Mouse (Mus musculus) G1E-ER4 (cell line): ENCODE data around the gene Bcl6. TPM values are rescaled to one million over a fixed set of nuclear protein-coding genes. Genes with fewer than 3 reads are reported as not detected.

Experiments used
- GATA1 ChIP-seq: IDR thresholded peaks from one replicate; pipeline ENCODE4 v1.8.0; 2012; ENCODE audit warnings: low read length, inconsistent platforms
- polyA plus RNA-seq: library from polyadenylated mRNA; stranded (reverse); fragments of >175 nt; gene quantifications from 2 replicates; pipeline ENCODE4 v1.2.3, GENCODE M21; 2012

The Bcl6 gene
- polyA plus RNA-seq, 1 experiment = not detected

GRCm38 (mm10) chr16:23922906-23923305 is 65.7 kb downstream of the Bcl6 start:
- no peak for TF ChIP-seq GATA1

DNA sequence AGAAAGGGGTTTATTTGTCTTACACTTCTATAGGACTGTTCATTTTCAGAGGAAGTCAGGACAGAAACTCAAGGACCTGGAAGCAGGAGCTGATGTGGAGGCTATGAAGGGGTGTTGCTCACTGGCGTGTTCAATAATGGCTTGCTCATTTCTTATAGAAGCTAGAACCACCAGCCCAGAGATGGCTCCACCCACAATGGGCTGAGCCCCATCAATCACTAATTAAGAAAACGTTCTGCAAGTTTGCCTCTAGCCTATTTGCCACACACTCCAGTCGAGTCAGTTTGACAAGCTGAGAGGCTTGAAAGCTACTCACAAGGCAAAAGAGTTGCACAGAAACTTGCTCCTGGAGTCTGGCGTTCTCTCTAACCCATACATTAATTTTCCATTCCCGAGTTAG is 67.0 kb downstream of the Bcl6 start:
- no peak for TF ChIP-seq GATA1

GRCm38 (mm10) chr16:23919418-23919817 is 69.2 kb downstream of the Bcl6 start:
- TF ChIP-seq GATA1 = no peak

Other genes with a start within 250 kb of the Bcl6 start
- gene Sst, start 97.9 kb downstream of the Bcl6 start, polyA plus RNA-seq = not detected in 2 replicates
- gene Rtp2, start 56.5 kb downstream of the Bcl6 start, polyA plus RNA-seq = not detected in 2 replicates
- gene Gm37419, start 370 bp downstream of the Bcl6 start, polyA plus RNA-seq = not detected in 2 replicates